In the genomic region with DNA sequence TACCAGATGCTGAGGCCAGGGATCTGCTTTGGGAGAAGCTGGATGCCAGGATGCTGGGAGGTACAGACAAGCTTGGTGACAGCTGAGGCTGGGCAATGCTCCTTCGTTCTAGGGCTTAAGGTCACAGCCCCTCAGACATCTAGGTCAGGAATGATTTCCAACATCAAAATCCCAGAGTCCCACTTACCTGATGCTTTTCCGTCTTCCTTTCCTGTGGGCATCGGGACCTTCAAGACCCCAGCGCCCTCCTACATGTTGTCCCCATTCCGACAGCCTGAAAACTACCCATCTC, we compare ENCODE assay signal across 8 mouse cellular contexts. TPM values are rescaled to one million over a fixed set of nuclear protein-coding genes. Genes with fewer than 3 reads are reported as not detected.
DNase-seq lines count a peak whose midpoint lies in the region; ATAC-seq and TF ChIP-seq lines count a peak whose summit lies in the region.

A gene (minus strand): TSS at position 283 of the 292 bp plus-strand sequence.

- no peak for TF ChIP-seq EP300 in liver, postnatal 0 days (IDR thresholded peaks at IDR 0.05; ENCODE audit: low read depth)

- no peaks in the 10 kb centered on the region for H3K36me3 ChIP-seq in liver, postnatal 0 days (replicated peaks; ENCODE audit: insufficient read depth, low read length)

- TF ChIP-seq CTCF in liver, postnatal 0 days (IDR thresholded peaks at IDR 0.05; ENCODE audit: low read depth), result no peak

- no peak within 1 kb of the TSS for H3K9ac ChIP-seq in liver, postnatal 0 days (replicated peaks)

- peaks cover 36% of the 10 kb centered on the region for H3K27me3 ChIP-seq in liver, postnatal 0 days (ENCODE audit: insufficient read depth, low read length)

- peak within 1 kb of the TSS; percentile 29 for H3K4me3 ChIP-seq in liver, postnatal 0 days (ENCODE audit: low read depth, low read length)

- no peak for ATAC-seq in liver, postnatal 0 days

- no peak for DNase-seq in adrenal gland, adult 18-20 months (ENCODE audit: low spot score in 2 of 2)
- no peak for DNase-seq in adrenal gland, adult (ENCODE audit: inconsistent age in 2 of 2, low spot score in 1 of 2)
- DNase-seq in embryo, embryonic 10.5 days (ENCODE audit: low spot score), result peak; percentile 34
- DNase-seq in heart, postnatal 10 days, result no peak
- no peak for DNase-seq in liver, postnatal 0 days
- DNase-seq in frontal cortex, postnatal 10 days (ENCODE audit: low spot score in 2 of 2), result no peak
- no peak for DNase-seq in cerebellum, postnatal 36 days
- DNase-seq in testis, postnatal 14 days (ENCODE audit: low spot score), result no peak

- 10% methylated on average over 5 of the region's 5 CpGs for WGBS in liver, postnatal 0 days (ENCODE audit: insufficient replicate concordance)

- intact Hi-C loops in heart, postnatal 10 days (cut with DNase I), result no loop called here

- peaks cover 6% of the 10 kb centered on the region for H3K4me1 ChIP-seq in liver, postnatal 0 days (ENCODE audit: insufficient read depth)

- H3K4me2 ChIP-seq in liver, postnatal 0 days (ENCODE audit: low read depth, low read length), result peak within 1 kb of the TSS; percentile 53

- H3K9me3 ChIP-seq in liver, postnatal 0 days (ENCODE audit: low read length), result no peaks in the 10 kb centered on the region

- no peak within 1 kb of the TSS for H3K27ac ChIP-seq in liver, postnatal 0 days (ENCODE audit: low read depth)

RNA-seq across cellular contexts. Expression of the gene that starts here (rescaled TPM):
- total RNA-seq in adrenal gland, adult 18-20 months (2021), result 10 to 100 TPM; 14.5 TPM
- total RNA-seq in heart, postnatal 10 days (2021), result 10 to 100 TPM; 49.6 to 54.5 TPM
- polyA plus RNA-seq in liver, postnatal 0 days (2015; fragmentation: Nextera tagmentation; extraction: Ambion mirVana), result 2.0 and 2.2 TPM in 2 replicates
